Mouse (Mus musculus) thymus, adult 2 months (tissue): ENCODE data around the gene Sec1.

Source experiments
- CTCF ChIP-seq: fragments of 200-500 bp; IDR thresholded peaks from 2 replicates; pipeline ENCODE4 v1.5.1; 2012; ENCODE audit warnings: mild to moderate bottlenecking, control low read depth, low read length, moderate library complexity, borderline replicate concordance; ENCODE audit not compliant: control insufficient read depth, poor library complexity, insufficient read depth; ENCODE audit errors: extremely low read depth
- POLR2A ChIP-seq: fragments of 200-500 bp; IDR thresholded peaks from 2 replicates; pipeline ENCODE4 v1.6.1; 2012; ENCODE audit warnings: mild to moderate bottlenecking, low read length, control low read depth, moderate library complexity; ENCODE audit not compliant: control insufficient read depth, poor library complexity, insufficient read depth; ENCODE audit errors: extremely low read depth

DNA sequence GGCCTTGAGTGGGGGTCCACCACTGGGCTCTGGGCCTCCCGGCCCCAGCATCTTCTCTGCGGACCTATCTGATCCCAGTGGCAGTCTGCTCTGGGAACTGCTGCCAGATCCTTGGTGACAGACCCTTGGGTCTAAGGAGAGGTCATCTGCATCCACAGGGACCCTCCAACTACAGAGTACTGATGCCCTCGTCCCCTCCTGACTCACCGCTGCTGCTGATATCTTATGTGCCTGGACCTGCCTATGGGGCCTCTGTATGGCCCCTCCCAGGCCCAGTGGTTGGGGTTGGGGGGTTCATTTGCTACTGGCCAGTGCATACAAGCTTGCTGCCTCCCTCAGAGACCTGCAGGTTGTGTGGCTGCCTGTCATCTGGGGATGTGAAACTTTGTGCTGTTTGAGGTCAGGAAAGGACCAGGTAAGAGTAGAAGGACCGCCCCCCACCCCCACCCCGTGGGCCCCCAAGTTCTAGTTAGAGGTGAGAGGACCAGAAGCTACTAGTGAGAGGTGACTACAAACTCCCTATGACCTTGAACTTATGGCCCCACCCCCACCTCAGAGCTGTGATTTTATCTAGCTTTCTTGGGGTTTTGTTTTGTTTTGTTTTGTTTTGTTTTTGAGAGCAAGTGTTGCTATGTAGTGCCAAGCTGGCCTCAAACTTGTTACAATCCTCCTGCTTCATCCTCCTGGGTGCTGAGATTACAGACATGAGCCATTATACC lies 49.2 kb downstream of the Sec1 start:
- no peak for TF ChIP-seq CTCF
- TF ChIP-seq POLR2A = no peak
